Mouse (Mus musculus): ENCODE data around the gene AL731706.2.
A peak's percentile ranks its signal among the peaks of the same experiment; 100 is the strongest.
"Not testable (repeated sequence)": the region's sequence is repeated elsewhere in the genome, so short reads cannot be mapped to it uniquely, and the experiment has no call there.

The AL731706.2 gene

GRCm38 (mm10) chr2:136885579-136885978 is at the start of gene AL731706.2:
AL731706.2 (minus strand) TSS chr2:136885679.
- DNase-seq (ENCODE audit: low read depth, low spot score) = no peak

GRCm38 (mm10) chr2:136921003-136921408 is 35.5 kb upstream of the AL731706.2 start:
- DNase-seq (ENCODE audit: low read depth, low spot score) = no peak

GRCm38 (mm10) chr2:136920257-136920993 is 34.9 kb upstream of the AL731706.2 start:
- no peak for DNase-seq (ENCODE audit: low read depth, low spot score)

GRCm38 (mm10) chr2:136919433-136919832 is 34.0 kb upstream of the AL731706.2 start:
- DNase-seq (ENCODE audit: low read depth, low spot score) = no peak

- DNase-seq (ENCODE audit: low read depth, low spot score) = no peak
Observed at GRCm38 (mm10) chr2:136914334-136914902, 28.9 kb upstream of the AL731706.2 start.

GRCm38 (mm10) chr2:136913021-136913420 is 27.5 kb upstream of the AL731706.2 start:
- no peak for DNase-seq (ENCODE audit: low read depth, low spot score)

- no peak for DNase-seq (ENCODE audit: low read depth, low spot score)
Observed at GRCm38 (mm10) chr2:136911958-136912411, 26.5 kb upstream of the AL731706.2 start.

- no peak for DNase-seq (ENCODE audit: low read depth, low spot score)
Observed at GRCm38 (mm10) chr2:136909298-136909697, 23.8 kb upstream of the AL731706.2 start.

- no peak for DNase-seq (ENCODE audit: low read depth, low spot score)
Observed at GRCm38 (mm10) chr2:136908596-136908995, 23.1 kb upstream of the AL731706.2 start.

GRCm38 (mm10) chr2:136896131-136896530 is 10.7 kb upstream of the AL731706.2 start:
- no peak for DNase-seq (ENCODE audit: low read depth, low spot score)

- DNase-seq (ENCODE audit: low read depth, low spot score) = no peak
Observed at GRCm38 (mm10) chr2:136894494-136894893, 9.0 kb upstream of the AL731706.2 start.

GRCm38 (mm10) chr2:136891951-136892371 is 6.5 kb upstream of the AL731706.2 start:
- DNase-seq (ENCODE audit: low read depth, low spot score) = peak; percentile 98

GRCm38 (mm10) chr2:136891068-136891950 is 5.8 kb upstream of the AL731706.2 start, which contains the start of the genes Slx4ip, AL731706.1 and Mkks:
Slx4ip (plus strand) TSS chr2:136891218.
AL731706.1 (minus strand) TSS chr2:136891389.
Mkks (minus strand) TSS chr2:136891389.
- DNase-seq (ENCODE audit: low read depth, low spot score) = peak; percentile 100

- DNase-seq (ENCODE audit: low read depth, low spot score) = not testable (repeated sequence)
Observed at GRCm38 (mm10) chr2:136890716-136891067, 5.2 kb upstream of the AL731706.2 start.

GRCm38 (mm10) chr2:136886846-136887245 is 1.4 kb upstream of the AL731706.2 start:
- no peak for DNase-seq (ENCODE audit: low read depth, low spot score)

GRCm38 (mm10) chr2:136854543-136855388 is 30.7 kb downstream of the AL731706.2 start:
- DNase-seq (ENCODE audit: low read depth, low spot score) = no peak

GRCm38 (mm10) chr2:136850366-136850765 is 35.1 kb downstream of the AL731706.2 start:
- no peak for DNase-seq (ENCODE audit: low read depth, low spot score)

GRCm38 (mm10) chr2:136837994-136838393 is 47.5 kb downstream of the AL731706.2 start:
- DNase-seq (ENCODE audit: low read depth, low spot score) = no peak

- DNase-seq (ENCODE audit: low read depth, low spot score) = no peak
Observed at GRCm38 (mm10) chr2:136835882-136836281, 49.6 kb downstream of the AL731706.2 start.
